Mouse (Mus musculus): ENCODE results near the gene Snph. TPM values are rescaled to one million over a fixed set of nuclear protein-coding genes. Genes with fewer than 3 reads are reported as not detected.
"Not testable (repeated sequence)": the region's sequence is repeated elsewhere in the genome, so short reads cannot be mapped to it uniquely, and the experiment has no call there.

The Snph gene
- polyA plus RNA-seq, 1 experiment from 2014 or later = 0.58 TPM

DNA sequence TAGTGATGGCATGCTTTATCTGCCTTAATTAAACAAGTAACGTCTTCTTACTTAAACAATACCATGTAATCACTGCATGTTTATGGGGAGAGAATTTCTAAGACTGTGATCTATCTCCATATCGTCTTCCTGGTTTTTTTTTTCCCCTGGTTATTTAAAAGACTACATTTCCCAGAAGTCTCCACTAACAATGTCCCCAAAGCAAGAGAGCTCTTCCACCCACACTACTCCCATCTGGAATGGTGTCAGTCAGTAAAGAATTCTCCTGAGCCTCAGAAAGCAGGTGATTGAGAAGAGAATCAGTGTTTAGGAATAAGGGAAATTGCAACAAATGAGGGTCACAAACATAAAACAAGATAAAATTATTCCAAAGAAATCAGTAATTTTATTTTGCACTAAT is 2.5 kb upstream of the Snph start:
- Histone ChIP-seq H3K27me3 (ENCODE audit: control insufficient read depth, insufficient read depth, low read length) (peaks cover 29% of the 10 kb centered on the region), H3K4me2 (replicated peaks; ENCODE audit: low read depth, low read length) (no peak overlapping the region), H3K4me1 (ENCODE audit: control insufficient read depth, insufficient read depth, low read length) (no peaks in the 10 kb centered on the region; the same call in 1 of the 2 replicates), H3K4me3 (ENCODE audit: low read length) (no peak overlapping the region), H3K9ac (ENCODE audit: low read depth, low read length) (no peak overlapping the region), H3K27ac (ENCODE audit: low read depth, low read length) (no peak overlapping the region), H3K36me3 (ENCODE audit: control insufficient read depth, insufficient read depth, low read length) (no peaks in the 10 kb centered on the region), H3K9me3 (ENCODE audit: control insufficient read depth, low read length) (no peaks in the 10 kb centered on the region)
- 31% methylated on average over 2 of the region's 2 CpGs for WGBS
- ATAC-seq (ENCODE audit: low FRiP score, low TSS enrichment) = no peak

DNA sequence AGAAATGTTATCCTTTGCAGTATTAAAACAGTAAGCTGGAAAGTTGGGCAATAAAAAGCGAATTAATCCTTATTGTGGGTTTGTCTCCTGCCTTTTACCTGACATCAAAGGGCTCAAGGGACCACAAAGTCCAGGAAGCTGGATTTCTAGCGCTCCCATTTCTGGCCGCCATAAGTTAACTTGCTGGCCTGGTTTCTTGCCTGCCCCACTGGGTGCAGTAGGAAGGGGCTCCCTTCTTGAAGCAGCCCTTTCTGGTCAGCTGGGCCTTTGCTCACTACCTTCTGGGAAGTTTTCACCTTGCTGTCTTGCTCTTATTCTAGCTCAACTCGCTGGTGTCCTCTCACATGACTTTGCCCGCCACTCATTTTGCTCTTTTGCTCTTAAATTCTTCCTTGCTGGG is 589 bp upstream of the Snph start:
- Histone ChIP-seq H3K27ac (ENCODE audit: low read depth, low read length) (no peak overlapping the region), H3K4me3 (ENCODE audit: low read length) (no peak overlapping the region), H3K9me3 (ENCODE audit: control insufficient read depth, low read length) (no peaks in the 10 kb centered on the region), H3K4me1 (ENCODE audit: control insufficient read depth, insufficient read depth, low read length) (no peaks in the 10 kb centered on the region; the same call in 1 of the 2 replicates), H3K27me3 (ENCODE audit: control insufficient read depth, insufficient read depth, low read length) (peaks cover 29% of the 10 kb centered on the region), H3K4me2 (replicated peaks; ENCODE audit: low read depth, low read length) (no peak overlapping the region), H3K9ac (ENCODE audit: low read depth, low read length) (no peak overlapping the region), H3K36me3 (ENCODE audit: control insufficient read depth, insufficient read depth, low read length) (no peaks in the 10 kb centered on the region)
- WGBS = 28% methylated on average over 5 of the region's 5 CpGs
- no peak for ATAC-seq (ENCODE audit: low FRiP score, low TSS enrichment)

DNA sequence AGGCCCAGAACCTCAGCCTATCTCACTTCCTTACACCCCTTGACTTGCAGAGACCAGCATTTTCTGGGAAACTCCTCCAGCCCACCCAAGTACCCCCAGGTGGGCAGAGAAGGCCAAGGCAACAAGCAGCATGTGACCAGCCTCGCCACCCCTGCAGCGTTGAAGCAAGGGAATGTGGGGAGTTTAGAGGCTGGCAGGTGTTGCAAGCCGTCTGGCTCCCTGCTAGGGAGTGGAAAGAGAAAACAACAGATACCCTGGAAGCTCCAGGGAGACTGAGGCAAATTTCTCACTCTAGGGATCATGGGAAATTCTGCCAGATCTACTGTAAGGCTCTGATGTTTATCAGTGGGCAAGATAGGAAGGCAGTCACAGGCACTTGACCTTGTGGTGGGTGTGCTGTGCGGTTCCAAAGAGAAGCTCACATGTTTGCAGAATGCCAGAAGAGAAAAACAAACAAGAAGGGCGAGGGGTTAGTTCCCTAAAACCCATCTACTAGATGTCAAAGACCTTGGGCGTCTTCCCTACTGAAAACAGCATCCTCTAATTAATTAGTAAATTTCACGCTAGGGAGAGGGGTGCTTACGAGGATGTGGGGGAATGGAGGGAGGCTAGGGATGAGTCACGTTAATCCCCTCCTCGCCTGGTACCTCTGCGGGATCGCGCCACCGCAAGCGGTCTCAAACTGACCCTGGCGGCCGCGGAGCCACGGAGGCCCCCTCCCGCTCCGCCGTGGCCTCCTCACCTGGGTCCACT is 811 bp downstream of the Snph start:
- Histone ChIP-seq H3K4me3 (ENCODE audit: low read length) (peak overlapping the region; percentile 62), H3K9ac (ENCODE audit: low read depth, low read length) (peak overlapping the region; percentile 55), H3K4me1 (ENCODE audit: control insufficient read depth, insufficient read depth, low read length) (no peaks in the 10 kb centered on the region; the same call in 1 of the 2 replicates), H3K27me3 (ENCODE audit: control insufficient read depth, insufficient read depth, low read length) (peaks cover 29% of the 10 kb centered on the region), H3K36me3 (ENCODE audit: control insufficient read depth, insufficient read depth, low read length) (no peaks in the 10 kb centered on the region), H3K4me2 (replicated peaks; ENCODE audit: low read depth, low read length) (peak overlapping the region; percentile 98), H3K27ac (ENCODE audit: low read depth, low read length) (no peak overlapping the region), H3K9me3 (ENCODE audit: control insufficient read depth, low read length) (no peaks in the 10 kb centered on the region)
- WGBS = 3% methylated on average over 22 of the region's 22 CpGs
- no peak for ATAC-seq (ENCODE audit: low FRiP score, low TSS enrichment)

DNA sequence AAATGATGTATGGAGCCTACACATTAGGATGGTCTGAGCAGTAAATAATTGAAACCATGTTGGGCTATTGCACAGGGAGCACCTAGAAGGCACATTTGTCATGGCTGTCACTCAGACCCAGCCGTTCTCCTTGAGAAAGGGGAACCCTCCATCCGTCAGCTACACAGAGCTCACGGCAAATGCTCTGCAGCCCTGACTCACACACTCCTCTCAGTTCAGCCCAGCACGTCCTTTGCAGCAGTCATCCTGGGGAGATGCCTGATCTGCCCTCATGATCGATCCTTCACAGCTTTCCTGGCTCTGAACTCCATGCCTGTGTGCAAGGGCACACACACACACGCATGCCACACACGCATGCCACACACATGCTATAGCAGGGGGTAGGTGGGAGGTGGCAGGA is 3.1 kb downstream of the Snph start:
- ATAC-seq (ENCODE audit: low FRiP score, low TSS enrichment) = no peak
- H3K9ac ChIP-seq (ENCODE audit: low read depth, low read length) = no peak overlapping the region
- 78% methylated on average over 7 of the region's 7 CpGs for WGBS
- no peak overlapping the region for H3K27ac ChIP-seq (ENCODE audit: low read depth, low read length)
- H3K36me3 ChIP-seq (ENCODE audit: control insufficient read depth, insufficient read depth, low read length) = no peaks in the 10 kb centered on the region
- H3K9me3 ChIP-seq (ENCODE audit: control insufficient read depth, low read length) = no peaks in the 10 kb centered on the region
- H3K4me1 ChIP-seq (ENCODE audit: control insufficient read depth, insufficient read depth, low read length) = no peaks in the 10 kb centered on the region; the same call in 1 of the 2 replicates
- H3K4me3 ChIP-seq (ENCODE audit: low read length) = no peak overlapping the region
- H3K4me2 ChIP-seq (replicated peaks; ENCODE audit: low read depth, low read length) = no peak overlapping the region
- H3K27me3 ChIP-seq (ENCODE audit: control insufficient read depth, insufficient read depth, low read length) = peaks cover 29% of the 10 kb centered on the region

DNA sequence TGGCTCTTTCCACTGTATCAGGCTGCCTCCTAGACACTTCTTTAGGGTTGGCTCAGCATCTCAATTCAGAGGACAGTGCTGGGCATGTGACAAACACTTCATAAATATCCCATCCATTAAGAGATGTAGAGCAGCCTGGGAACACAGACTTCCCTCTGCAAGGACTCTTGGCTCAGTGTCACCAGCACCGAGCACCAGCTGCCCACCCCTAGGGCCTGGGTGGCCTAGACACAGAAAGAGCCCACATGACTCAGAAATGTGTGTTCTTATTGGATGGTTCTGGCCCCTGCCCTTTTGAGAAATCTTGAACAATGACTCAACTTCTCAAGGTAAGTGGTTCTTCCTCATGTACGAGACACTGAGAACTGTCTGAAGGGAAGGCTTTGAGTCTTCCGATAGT is 4.4 kb downstream of the Snph start:
- Histone ChIP-seq H3K27ac (ENCODE audit: low read depth, low read length) (no peak overlapping the region), H3K4me3 (ENCODE audit: low read length) (no peak overlapping the region), H3K9ac (ENCODE audit: low read depth, low read length) (no peak overlapping the region), H3K4me2 (replicated peaks; ENCODE audit: low read depth, low read length) (no peak overlapping the region), H3K27me3 (ENCODE audit: control insufficient read depth, insufficient read depth, low read length) (peaks cover 23% of the 10 kb centered on the region), H3K4me1 (ENCODE audit: control insufficient read depth, insufficient read depth, low read length) (no peaks in the 10 kb centered on the region; the same call in 1 of the 2 replicates), H3K36me3 (ENCODE audit: control insufficient read depth, insufficient read depth, low read length) (no peaks in the 10 kb centered on the region), H3K9me3 (ENCODE audit: control insufficient read depth, low read length) (no peaks in the 10 kb centered on the region)
- no peak for ATAC-seq (ENCODE audit: low FRiP score, low TSS enrichment)
- 82% methylated on average over 3 of the region's 3 CpGs for WGBS

DNA sequence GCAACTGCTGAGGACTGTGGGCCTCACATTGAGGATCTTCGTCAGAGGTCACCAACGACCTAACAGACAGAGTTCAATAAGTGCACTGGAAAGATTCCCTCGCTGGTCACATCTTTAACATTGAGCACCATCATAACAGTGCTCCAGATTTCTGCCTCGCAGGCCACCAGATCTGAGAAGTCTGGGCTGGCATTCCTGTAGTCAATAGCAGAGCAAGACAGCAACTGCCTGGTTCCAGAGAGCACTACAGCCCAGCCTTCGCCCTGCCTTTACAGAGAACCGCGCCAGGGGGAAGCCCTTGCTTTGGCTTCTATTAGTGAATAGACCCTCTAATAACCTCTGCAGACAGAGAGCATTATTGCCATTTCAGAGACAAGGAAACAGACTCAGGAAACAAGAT is 6.1 kb downstream of the Snph start:
- no peaks in the 10 kb centered on the region for H3K36me3 ChIP-seq (ENCODE audit: control insufficient read depth, insufficient read depth, low read length)
- H3K9ac ChIP-seq (ENCODE audit: low read depth, low read length) = no peak overlapping the region
- H3K4me2 ChIP-seq (replicated peaks; ENCODE audit: low read depth, low read length) = no peak overlapping the region
- ATAC-seq (ENCODE audit: low FRiP score, low TSS enrichment) = no peak
- peaks cover 7% of the 10 kb centered on the region; the same call in 1 of the 2 replicates for H3K27me3 ChIP-seq (ENCODE audit: control insufficient read depth, insufficient read depth, low read length)
- no peaks in the 10 kb centered on the region for H3K9me3 ChIP-seq (ENCODE audit: control insufficient read depth, low read length)
- H3K4me3 ChIP-seq (ENCODE audit: low read length) = no peak overlapping the region
- H3K27ac ChIP-seq (ENCODE audit: low read depth, low read length) = no peak overlapping the region
- H3K4me1 ChIP-seq (ENCODE audit: control insufficient read depth, insufficient read depth, low read length) = no peaks in the 10 kb centered on the region
- WGBS = 89% methylated on average over 7 of the region's 7 CpGs

DNA sequence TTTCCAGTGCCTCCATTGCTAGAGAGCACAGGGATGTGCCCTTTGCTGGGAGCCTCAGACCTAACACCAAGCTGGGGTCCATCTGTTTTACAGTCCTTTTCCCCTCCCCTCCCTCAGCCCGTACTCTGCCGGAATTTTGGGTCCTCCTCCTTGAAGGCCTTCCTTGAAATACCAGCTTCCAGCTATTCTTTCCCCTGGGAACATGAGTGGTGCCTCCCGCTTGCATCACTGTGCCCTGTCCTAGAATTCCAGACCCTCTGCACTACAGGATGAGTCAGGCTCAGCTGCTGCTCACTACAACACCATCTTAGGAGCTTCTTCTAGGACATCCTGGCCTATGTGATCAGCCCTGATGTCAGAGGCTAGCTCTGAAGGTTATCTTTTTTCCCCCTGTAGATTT is 8.6 kb downstream of the Snph start:
- ATAC-seq (ENCODE audit: low FRiP score, low TSS enrichment) = no peak
- Histone ChIP-seq H3K9ac (ENCODE audit: low read depth, low read length) (no peak overlapping the region), H3K4me1 (ENCODE audit: control insufficient read depth, insufficient read depth, low read length) (no peaks in the 10 kb centered on the region), H3K27ac (ENCODE audit: low read depth, low read length) (no peak overlapping the region), H3K36me3 (ENCODE audit: control insufficient read depth, insufficient read depth, low read length) (no peaks in the 10 kb centered on the region), H3K4me3 (ENCODE audit: low read length) (no peak overlapping the region), H3K9me3 (ENCODE audit: control insufficient read depth, low read length) (no peaks in the 10 kb centered on the region), H3K4me2 (replicated peaks; ENCODE audit: low read depth, low read length) (no peak overlapping the region), H3K27me3 (ENCODE audit: control insufficient read depth, insufficient read depth, low read length) (no peaks in the 10 kb centered on the region)
- 41% methylated on average over 3 of the region's 3 CpGs for WGBS

DNA sequence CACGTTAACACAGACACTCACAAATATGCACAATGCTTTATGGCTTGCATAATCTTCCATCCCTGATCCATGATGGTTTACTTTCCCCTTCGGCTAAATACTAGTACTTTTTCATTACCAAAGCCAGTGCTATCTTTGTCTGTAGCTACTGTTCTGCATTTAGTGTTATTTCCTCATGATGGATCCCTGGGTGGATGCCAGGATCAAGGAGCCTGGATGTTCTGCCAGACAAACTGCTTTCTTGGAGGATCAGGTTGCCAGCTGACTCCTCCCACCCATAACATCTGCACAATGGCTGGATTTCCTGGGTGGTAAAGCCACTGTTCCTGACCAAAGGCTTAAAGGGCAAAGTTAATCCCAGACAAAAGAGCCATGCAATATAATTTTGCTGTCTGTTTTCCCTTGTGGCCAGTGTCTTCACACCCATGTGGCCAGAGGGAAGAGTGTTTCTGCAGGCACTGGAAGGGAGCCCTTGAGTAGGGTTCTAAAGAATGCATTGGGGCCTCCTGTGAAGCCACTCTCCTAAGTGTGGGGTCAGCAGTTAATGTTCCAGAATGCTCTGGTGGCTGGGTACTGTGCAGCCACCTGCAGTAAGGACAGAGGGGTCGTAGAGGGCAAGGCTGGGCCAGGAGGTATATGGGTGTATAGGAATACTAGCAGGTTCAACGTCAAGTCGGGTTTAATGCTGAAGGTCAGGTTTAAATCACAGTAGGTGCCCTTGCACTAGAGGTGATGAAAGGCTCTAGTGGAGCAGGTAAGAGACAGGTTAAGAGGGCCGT is 15.7 kb downstream of the Snph start:
- WGBS = 52% methylated on average over 6 of the region's 6 CpGs
- Histone ChIP-seq H3K4me3 (ENCODE audit: low read length) (no peak overlapping the region), H3K36me3 (ENCODE audit: control insufficient read depth, insufficient read depth, low read length) (no peaks in the 10 kb centered on the region), H3K27ac (ENCODE audit: low read depth, low read length) (no peak overlapping the region), H3K9ac (ENCODE audit: low read depth, low read length) (no peak overlapping the region), H3K4me1 (ENCODE audit: control insufficient read depth, insufficient read depth, low read length) (no peaks in the 10 kb centered on the region), H3K4me2 (replicated peaks; ENCODE audit: low read depth, low read length) (no peak overlapping the region), H3K27me3 (ENCODE audit: control insufficient read depth, insufficient read depth, low read length) (no peaks in the 10 kb centered on the region), H3K9me3 (ENCODE audit: control insufficient read depth, low read length) (no peaks in the 10 kb centered on the region)
- ATAC-seq (ENCODE audit: low FRiP score, low TSS enrichment) = peak; percentile 73; the same call in 1 of the 2 replicates

DNA sequence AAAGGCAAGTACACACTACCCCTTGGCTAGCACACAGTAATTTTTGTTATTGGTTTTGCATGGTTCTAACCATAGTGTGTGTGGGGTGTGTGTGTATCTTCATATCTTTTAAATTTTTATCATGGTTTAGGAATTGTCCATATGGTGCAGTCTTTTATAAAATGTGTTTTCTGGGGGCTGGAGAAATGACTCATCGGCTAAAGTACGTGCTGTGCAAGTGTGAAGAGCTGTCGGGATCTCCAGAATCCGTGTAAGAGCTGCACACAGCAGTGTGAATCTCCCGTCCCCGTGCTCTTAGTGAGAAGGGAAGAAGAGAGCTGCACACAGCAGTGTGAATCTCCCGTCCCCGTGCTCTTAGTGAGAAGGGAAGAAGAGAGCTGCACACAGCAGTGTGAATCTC is 16.6 kb downstream of the Snph start:
- 87% methylated on average over 6 of the region's 8 CpGs for WGBS
- H3K9me3 ChIP-seq (ENCODE audit: control insufficient read depth, low read length); H3K4me3 ChIP-seq (ENCODE audit: low read length); H3K27ac ChIP-seq (ENCODE audit: low read depth, low read length); H3K36me3 ChIP-seq (ENCODE audit: control insufficient read depth, insufficient read depth, low read length); H3K4me2 ChIP-seq (replicated peaks; ENCODE audit: low read depth, low read length); ATAC-seq (ENCODE audit: low FRiP score, low TSS enrichment); H3K9ac ChIP-seq (ENCODE audit: low read depth, low read length); H3K4me1 ChIP-seq (ENCODE audit: control insufficient read depth, insufficient read depth, low read length); H3K27me3 ChIP-seq (ENCODE audit: control insufficient read depth, insufficient read depth, low read length): not testable (repeated sequence)
